Mouse (Mus musculus) gastrocnemius, adult 2 months (tissue): ENCODE measurements around the gene Vmn1r59. TPM values are rescaled to one million over a fixed set of nuclear protein-coding genes. Genes with fewer than 3 reads are reported as not detected.
"Not testable (repeated sequence)": the region's sequence is repeated elsewhere in the genome, so short reads cannot be mapped to it uniquely, and the experiment has no call there.

Experiments used
- DNase-seq: peaks from one replicate; pipeline ENCODE4 v3.0.0; 2022
- H3K27ac ChIP-seq: fragments of 200-600 bp; 2 replicates; pipeline ENCODE4 v1.8.1; 2022; ENCODE audit warnings: mild to moderate bottlenecking
- H3K4me3 ChIP-seq: fragments of 200-600 bp; 2 replicates; pipeline ENCODE4 v1.8.1; 2022; ENCODE audit warnings: mild to moderate bottlenecking, moderate library complexity
- CTCF ChIP-seq: fragments of 200-600 bp; IDR thresholded peaks from 2 replicates; pipeline ENCODE4 v1.8.1; 2022; ENCODE audit warnings: antibody characterized with exemption, mild to moderate bottlenecking, moderate library complexity
- intact Hi-C: fragments of 180-260 bp; cut with DNase I; formaldehyde crosslinking; loops from one replicate; pipeline ENCODE4 v1.15.1; 2025
- long read RNA-seq, 2 experiments: library from polyadenylated mRNA; stranded (forward); transcript quantifications; one replicate each; pipeline ENCODE4 v2.0.0; 2021
- total RNA-seq, 2 experiments: library from RNA; stranded (reverse); gene quantifications; 2 replicates each; pipeline ENCODE4 v1.2.3; 2021

Vmn1r59 gene
- not detected for total RNA-seq
- long read RNA-seq, experiment 1: 0 reads
- long read RNA-seq, experiment 2: 0 reads

GRCm38 (mm10) chr7:5456674-5457073, at the start of gene Vmn1r59:
Gene Vmn1r59, minus strand, starts transcription at chr7:5456774.
- no peak for DNase-seq
- Histone ChIP-seq H3K27ac (no peak within 1 kb of the TSS), H3K4me3 (no peak within 1 kb of the TSS)
- TF ChIP-seq CTCF: no peak
- intact Hi-C loops: loop anchor here (5.0 kb wide), 1 partner anchor 224 kb away; no protein-coding TSS in a partner anchor

GRCm38 (mm10) chr7:5493856-5494255, 37.3 kb upstream of the Vmn1r59 start, which contains the start of gene Vmn2r28:
Gene Vmn2r28, minus strand, starts transcription at chr7:5493956.
- H3K27ac ChIP-seq, DNase-seq, intact Hi-C loops, H3K4me3 ChIP-seq: not testable (repeated sequence)

- H3K27ac ChIP-seq, H3K4me3 ChIP-seq, intact Hi-C loops, DNase-seq: not testable (repeated sequence)
These were observed 2.6 kb downstream of the Vmn1r59 start for GRCm38 (mm10) chr7:5454011-5454410.

- no peak overlapping the region for H3K4me3 ChIP-seq
- intact Hi-C loops: no loop called here
- TF ChIP-seq CTCF: no peak
- no peak for DNase-seq
- H3K27ac ChIP-seq: no peak overlapping the region
These were observed 7.9 kb downstream of the Vmn1r59 start for GRCm38 (mm10) chr7:5448627-5449026.

DNA sequence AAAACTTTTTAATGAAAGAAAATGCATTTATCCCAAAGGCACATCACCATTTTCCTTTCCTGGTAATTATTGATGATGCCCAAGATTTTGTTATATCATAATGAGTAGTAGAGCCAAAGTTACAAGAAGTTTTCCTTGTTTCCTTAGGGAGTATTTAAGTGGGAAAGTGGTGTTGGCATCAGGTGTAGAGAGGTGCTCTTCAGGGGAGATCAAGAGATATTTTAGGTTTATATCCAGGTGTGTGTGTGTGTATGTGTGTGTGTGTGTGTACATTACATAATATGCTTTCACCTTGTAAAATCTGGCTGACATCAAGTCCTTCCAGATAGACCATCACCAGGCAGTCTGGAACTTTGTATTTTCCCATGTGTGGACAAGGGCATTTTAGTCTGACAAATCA, 43.3 kb downstream of the Vmn1r59 start, which contains the start of gene Vmn1r58:
Gene Vmn1r58, minus strand, starts transcription at position 101 of the 400 bp plus-strand sequence.
- DNase-seq, intact Hi-C loops, H3K27ac ChIP-seq, H3K4me3 ChIP-seq: not testable (repeated sequence)

- intact Hi-C loops: no loop called here
- no peak for TF ChIP-seq CTCF
- Histone ChIP-seq H3K4me3 (no peak overlapping the region), H3K27ac (no peak overlapping the region)
- DNase-seq: no peak
These were observed 50.4 kb downstream of the Vmn1r59 start for GRCm38 (mm10) chr7:5406201-5406600.

Other genes with a start within 250 kb of the Vmn1r59 start
- not detected for gene Vmn1r57, start 238.3 kb downstream of the Vmn1r59 start, total RNA-seq
- gene Gm5065, start 106.2 kb downstream of the Vmn1r59 start, total RNA-seq: not detected
- gene Nlrp2, start 105.7 kb downstream of the Vmn1r59 start, total RNA-seq: not detected
- not detected for gene Vmn1r58, start 43.4 kb downstream of the Vmn1r59 start, total RNA-seq
- not detected for gene Vmn2r28, start 37.2 kb upstream of the Vmn1r59 start, total RNA-seq
- not detected for gene Vmn1r60, start 90.5 kb upstream of the Vmn1r59 start, total RNA-seq
- gene Vmn1r61, start 156.5 kb upstream of the Vmn1r59 start, total RNA-seq: not detected
- not detected for gene Vmn1r62, start 216.9 kb upstream of the Vmn1r59 start, total RNA-seq